Mouse (Mus musculus): Measurements from ENCODE around the gene Rbfox2. TPM values are rescaled to one million over a fixed set of nuclear protein-coding genes. Genes with fewer than 3 reads are reported as not detected.

The Rbfox2 gene
- total and polyA plus RNA-seq, 3 experiments: 2.1 to 6.5 (median 2.3) TPM

- no peaks in the 10 kb centered on the region for H3K36me3 ChIP-seq (replicated peaks)
- no peak overlapping the region for H3K4me3 ChIP-seq (ENCODE audit: low read depth, low read length)
- TF ChIP-seq GATA1 (IDR thresholded peaks at IDR 0.05; ENCODE audit: borderline replicate concordance, low read length) (no peak), CTCF (IDR thresholded peaks at IDR 0.05; ENCODE audit: low read depth, low read length) (no peak), TAL1 (conservative IDR thresholded peaks at IDR 0.05; ENCODE audit: low read depth, low read length) (no peak), POLR2AphosphoS5 (IDR thresholded peaks at IDR 0.05; ENCODE audit: insufficient replicate concordance, low read depth, low read length) (no peak), GATA2 (IDR thresholded peaks at IDR 0.05; ENCODE audit: borderline replicate concordance, low read depth, low read length) (no peak)
- ATAC-seq (ENCODE audit: extremely low read depth, insufficient number of reproducible peaks, low FRiP score, poor library complexity, severe bottlenecking) (no peak), DNase-seq (ENCODE audit: low spot score) (no peak)
- no peaks in the 10 kb centered on the region for H3K9me3 ChIP-seq (replicated peaks)
- peaks cover 19% of the 10 kb centered on the region for H3K4me1 ChIP-seq (ENCODE audit: insufficient read depth, low read depth, low read length)
- H3K27me3 ChIP-seq (ENCODE audit: insufficient read depth, low read length): peaks cover 42% of the 10 kb centered on the region
Observed at GRCm38 (mm10) chr15:77304960-77305359, 1.8 kb downstream of the Rbfox2 start.

- Histone ChIP-seq H3K4me3 (ENCODE audit: low read depth, low read length) (no peak overlapping the region), H3K9me3 (replicated peaks) (no peaks in the 10 kb centered on the region), H3K27me3 (ENCODE audit: insufficient read depth, low read length) (peaks cover 18% of the 10 kb centered on the region), H3K4me1 (ENCODE audit: insufficient read depth, low read depth, low read length) (peaks cover 3% of the 10 kb centered on the region), H3K36me3 (replicated peaks) (no peaks in the 10 kb centered on the region)
- no peak for ATAC-seq (ENCODE audit: extremely low read depth, insufficient number of reproducible peaks, low FRiP score, poor library complexity, severe bottlenecking)
- no peak for DNase-seq (ENCODE audit: low spot score)
- no peak for TF ChIP-seq GATA1 (IDR thresholded peaks at IDR 0.05; ENCODE audit: borderline replicate concordance, low read length)
Observed at GRCm38 (mm10) chr15:77301122-77301521, 5.7 kb downstream of the Rbfox2 start.

- H3K27me3 ChIP-seq (ENCODE audit: insufficient read depth, low read length): peaks cover 4% of the 10 kb centered on the region; the same call in 1 of the 2 replicates
- no peak overlapping the region for H3K4me3 ChIP-seq (ENCODE audit: low read depth, low read length)
- no peaks in the 10 kb centered on the region for H3K4me1 ChIP-seq (ENCODE audit: insufficient read depth, low read depth, low read length)
- TF ChIP-seq GATA2 (IDR thresholded peaks at IDR 0.05; ENCODE audit: borderline replicate concordance, low read depth, low read length) (no peak), CTCF (IDR thresholded peaks at IDR 0.05; ENCODE audit: low read depth, low read length) (no peak), POLR2AphosphoS5 (IDR thresholded peaks at IDR 0.05; ENCODE audit: insufficient replicate concordance, low read depth, low read length) (no peak), GATA1 (IDR thresholded peaks at IDR 0.05; ENCODE audit: borderline replicate concordance, low read length) (no peak), TAL1 (conservative IDR thresholded peaks at IDR 0.05; ENCODE audit: low read depth, low read length) (no peak)
- ATAC-seq (ENCODE audit: extremely low read depth, insufficient number of reproducible peaks, low FRiP score, poor library complexity, severe bottlenecking): no peak
- no peaks in the 10 kb centered on the region for H3K9me3 ChIP-seq (replicated peaks)
- no peak for DNase-seq (ENCODE audit: low spot score)
- H3K36me3 ChIP-seq (replicated peaks): no peaks in the 10 kb centered on the region
Observed at GRCm38 (mm10) chr15:77298564-77298963, 8.2 kb downstream of the Rbfox2 start.

- DNase-seq (ENCODE audit: low spot score): no peak
- Histone ChIP-seq H3K4me1 (ENCODE audit: insufficient read depth, low read depth, low read length) (no peaks in the 10 kb centered on the region), H3K36me3 (replicated peaks) (no peaks in the 10 kb centered on the region), H3K27me3 (ENCODE audit: insufficient read depth, low read length) (peaks cover 2% of the 10 kb centered on the region; the same call in 1 of the 2 replicates), H3K4me3 (ENCODE audit: low read depth, low read length) (no peak overlapping the region), H3K9me3 (replicated peaks) (no peaks in the 10 kb centered on the region)
- TF ChIP-seq TAL1 (conservative IDR thresholded peaks at IDR 0.05; ENCODE audit: low read depth, low read length): no peak
- no peak for TF ChIP-seq GATA2 (IDR thresholded peaks at IDR 0.05; ENCODE audit: borderline replicate concordance, low read depth, low read length)
- no peak for TF ChIP-seq GATA1 (IDR thresholded peaks at IDR 0.05; ENCODE audit: borderline replicate concordance, low read length)
- no peak for ATAC-seq (ENCODE audit: extremely low read depth, insufficient number of reproducible peaks, low FRiP score, poor library complexity, severe bottlenecking)
Observed at GRCm38 (mm10) chr15:77296635-77297034, 10.2 kb downstream of the Rbfox2 start.

- ATAC-seq (ENCODE audit: extremely low read depth, insufficient number of reproducible peaks, low FRiP score, poor library complexity, severe bottlenecking): no peak
- Histone ChIP-seq H3K27me3 (ENCODE audit: insufficient read depth, low read length) (no peaks in the 10 kb centered on the region), H3K4me1 (ENCODE audit: insufficient read depth, low read depth, low read length) (no peaks in the 10 kb centered on the region), H3K36me3 (replicated peaks) (no peaks in the 10 kb centered on the region), H3K9me3 (replicated peaks) (no peaks in the 10 kb centered on the region), H3K4me3 (ENCODE audit: low read depth, low read length) (no peak overlapping the region)
- TF ChIP-seq TAL1 (conservative IDR thresholded peaks at IDR 0.05; ENCODE audit: low read depth, low read length) (no peak), CTCF (IDR thresholded peaks at IDR 0.05; ENCODE audit: low read depth, low read length) (no peak), POLR2AphosphoS5 (IDR thresholded peaks at IDR 0.05; ENCODE audit: insufficient replicate concordance, low read depth, low read length) (no peak), GATA1 (IDR thresholded peaks at IDR 0.05; ENCODE audit: borderline replicate concordance, low read length) (no peak), GATA2 (IDR thresholded peaks at IDR 0.05; ENCODE audit: borderline replicate concordance, low read depth, low read length) (no peak)
- DNase-seq (ENCODE audit: low spot score): no peak
Observed at GRCm38 (mm10) chr15:77293493-77293892, 13.3 kb downstream of the Rbfox2 start.

- no peak for DNase-seq (ENCODE audit: low spot score)
- Histone ChIP-seq H3K4me1 (ENCODE audit: insufficient read depth, low read depth, low read length) (no peaks in the 10 kb centered on the region), H3K9me3 (replicated peaks) (no peaks in the 10 kb centered on the region), H3K36me3 (replicated peaks) (no peaks in the 10 kb centered on the region), H3K27me3 (ENCODE audit: insufficient read depth, low read length) (no peaks in the 10 kb centered on the region), H3K4me3 (ENCODE audit: low read depth, low read length) (no peak overlapping the region)
- ATAC-seq (ENCODE audit: extremely low read depth, insufficient number of reproducible peaks, low FRiP score, poor library complexity, severe bottlenecking): no peak
- TF ChIP-seq CTCF (IDR thresholded peaks at IDR 0.05; ENCODE audit: low read depth, low read length) (no peak), TAL1 (conservative IDR thresholded peaks at IDR 0.05; ENCODE audit: low read depth, low read length) (no peak), POLR2AphosphoS5 (IDR thresholded peaks at IDR 0.05; ENCODE audit: insufficient replicate concordance, low read depth, low read length) (no peak), GATA1 (IDR thresholded peaks at IDR 0.05; ENCODE audit: borderline replicate concordance, low read length) (no peak), GATA2 (IDR thresholded peaks at IDR 0.05; ENCODE audit: borderline replicate concordance, low read depth, low read length) (no peak)
Observed at GRCm38 (mm10) chr15:77292381-77292780, 14.4 kb downstream of the Rbfox2 start.

- TF ChIP-seq GATA2 (IDR thresholded peaks at IDR 0.05; ENCODE audit: borderline replicate concordance, low read depth, low read length) (no peak), CTCF (IDR thresholded peaks at IDR 0.05; ENCODE audit: low read depth, low read length) (no peak), POLR2AphosphoS5 (IDR thresholded peaks at IDR 0.05; ENCODE audit: insufficient replicate concordance, low read depth, low read length) (no peak), GATA1 (IDR thresholded peaks at IDR 0.05; ENCODE audit: borderline replicate concordance, low read length) (no peak), TAL1 (conservative IDR thresholded peaks at IDR 0.05; ENCODE audit: low read depth, low read length) (no peak)
- Histone ChIP-seq H3K9me3 (replicated peaks) (no peaks in the 10 kb centered on the region), H3K4me3 (ENCODE audit: low read depth, low read length) (no peak overlapping the region), H3K36me3 (replicated peaks) (no peaks in the 10 kb centered on the region), H3K4me1 (ENCODE audit: insufficient read depth, low read depth, low read length) (no peaks in the 10 kb centered on the region), H3K27me3 (ENCODE audit: insufficient read depth, low read length) (no peaks in the 10 kb centered on the region)
- DNase-seq (ENCODE audit: low spot score) (no peak), ATAC-seq (ENCODE audit: extremely low read depth, insufficient number of reproducible peaks, low FRiP score, poor library complexity, severe bottlenecking) (no peak)
Observed at GRCm38 (mm10) chr15:77291471-77291870, 15.3 kb downstream of the Rbfox2 start.

All from G1E (cell line).